Mouse (Mus musculus) layer of hippocampus, adult 8-10 months (tissue): Measurements from ENCODE around the gene Bahcc1. TPM values are rescaled to one million over a fixed set of nuclear protein-coding genes. Genes with fewer than 3 reads are reported as not detected.

Experiments
- DNase-seq, 2 experiments: peaks; one replicate each; pipeline ENCODE4 v3.0.0; 2022; ENCODE audit warnings: low spot score in 2 of 2
- total RNA-seq, 4 experiments: library from RNA; stranded (reverse); gene quantifications; 2 replicates each; pipeline ENCODE4 v1.2.4; 2022

Gene Bahcc1
- total RNA-seq, 4 experiments from 2014 or later, result 20.0 to 23.4 (median 21.4) TPM

DNA sequence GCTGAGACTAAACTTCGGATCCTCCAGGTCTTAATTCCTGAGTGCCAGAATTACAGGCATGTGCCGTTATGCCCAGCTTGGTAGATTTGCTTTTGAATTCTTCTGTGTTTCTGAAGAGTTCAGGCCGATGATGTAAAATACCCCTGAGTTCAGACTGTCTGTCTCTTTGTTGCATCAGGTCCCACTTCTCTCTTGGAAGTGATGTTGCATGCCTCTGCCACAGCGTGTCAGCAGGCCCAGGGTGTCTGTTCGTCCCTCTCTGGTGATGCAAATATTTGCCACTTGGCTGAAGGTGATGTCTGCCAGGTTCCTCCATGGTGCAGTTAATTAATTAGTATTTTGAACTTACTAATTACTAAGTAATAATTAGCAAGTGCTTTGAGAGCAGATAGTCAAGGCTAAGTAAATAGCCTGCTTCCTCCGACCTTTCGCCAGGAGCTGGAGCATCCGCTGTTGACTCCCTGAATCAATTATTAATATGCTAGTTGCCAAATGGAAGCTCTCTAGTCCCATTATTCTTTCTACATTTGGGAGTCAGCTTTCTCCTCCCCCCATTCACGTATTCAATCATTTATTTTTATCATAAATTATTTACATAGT lies 26.6 kb upstream of the Bahcc1 start:
- DNase-seq, result no peak

DNA sequence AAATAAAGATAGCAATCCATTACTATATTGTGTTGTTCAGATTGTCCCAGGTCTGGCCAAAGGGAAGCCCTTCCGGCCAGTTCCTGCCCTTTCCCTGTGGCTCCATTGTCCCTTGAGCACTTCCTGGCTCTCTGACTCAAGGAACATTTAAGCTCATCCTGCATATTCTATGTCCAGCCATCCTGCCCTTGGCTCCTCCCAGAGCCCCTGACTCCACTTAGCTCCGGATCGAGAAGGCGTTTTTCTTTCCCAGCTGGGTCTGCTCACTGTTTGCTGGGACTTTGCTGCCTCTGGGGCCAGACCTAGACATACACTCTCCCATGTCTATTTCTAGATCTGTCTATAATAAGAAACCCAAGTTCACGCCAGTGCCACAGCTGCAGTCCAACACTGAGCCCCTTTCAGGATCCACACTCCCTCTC lies 26.1 kb upstream of the Bahcc1 start:
- no peak for DNase-seq

DNA sequence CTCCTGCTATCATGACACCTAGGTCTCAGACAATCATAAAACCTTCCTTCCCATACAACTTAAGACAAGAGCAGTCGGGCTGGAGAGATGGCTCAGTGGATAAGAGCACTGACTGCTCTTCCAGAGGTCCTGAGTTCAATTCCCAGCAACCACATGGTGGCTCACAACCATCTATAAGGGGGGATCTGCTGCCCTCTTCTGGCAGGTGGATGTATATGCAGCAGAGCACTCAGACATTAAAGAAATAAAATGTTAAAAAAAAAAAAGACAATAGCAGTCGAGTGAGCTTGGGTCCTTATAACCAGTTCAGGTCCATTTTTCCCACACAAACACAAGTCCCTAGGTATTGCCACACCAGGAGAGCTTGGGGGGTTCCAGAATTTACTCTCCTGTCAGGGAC lies 23.9 kb upstream of the Bahcc1 start:
- no peak for DNase-seq

DNA sequence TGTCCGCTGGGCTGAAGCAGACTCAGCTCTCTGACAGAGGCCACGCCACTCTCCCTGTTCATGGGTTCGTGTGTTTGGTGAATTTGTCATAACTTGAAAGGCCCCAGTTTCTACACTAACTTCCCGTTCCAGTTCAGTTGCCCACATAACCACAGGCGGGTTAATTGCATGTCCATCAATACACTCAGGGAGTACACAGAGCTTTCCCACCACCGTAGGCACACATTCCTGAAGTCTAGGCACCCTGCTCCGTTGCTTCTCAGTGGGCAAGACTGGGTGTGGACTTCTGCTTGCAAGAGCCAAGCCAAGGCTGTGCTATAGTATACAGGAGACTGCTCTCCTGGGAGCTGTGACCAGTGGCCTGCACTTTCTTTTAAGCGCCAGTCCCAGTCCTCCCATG lies 23.3 kb upstream of the Bahcc1 start:
- DNase-seq, result no peak

DNA sequence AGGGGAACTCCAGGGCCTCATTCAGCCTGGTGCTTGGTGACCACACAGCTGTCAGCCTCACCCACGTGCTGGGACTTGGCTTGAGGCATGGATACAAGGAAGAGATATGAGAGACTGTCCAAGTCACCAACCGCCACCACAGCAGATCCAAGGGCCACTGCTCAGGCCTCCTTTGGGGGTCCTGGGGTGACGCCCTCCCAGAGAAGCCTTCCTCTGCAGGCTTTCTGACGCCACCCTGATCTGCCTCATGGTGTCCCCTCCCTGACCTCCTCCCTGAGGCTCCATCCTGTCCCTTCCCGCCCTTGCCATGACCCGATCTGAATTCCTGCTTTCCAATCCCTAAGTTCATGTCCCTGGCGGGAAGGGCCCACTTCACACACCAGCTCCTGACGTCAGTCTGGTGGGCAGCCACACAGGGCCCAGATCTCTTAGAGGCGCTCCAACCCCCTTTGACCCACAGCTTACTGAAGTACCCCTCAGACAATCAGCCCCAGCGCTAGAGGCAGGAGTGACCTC lies 17.0 kb upstream of the Bahcc1 start:
- DNase-seq, result no peak

- DNase-seq, result no peak
Measured at GRCm38 (mm10) chr11:120216540-120217324, 16.0 kb upstream of the Bahcc1 start.

DNA sequence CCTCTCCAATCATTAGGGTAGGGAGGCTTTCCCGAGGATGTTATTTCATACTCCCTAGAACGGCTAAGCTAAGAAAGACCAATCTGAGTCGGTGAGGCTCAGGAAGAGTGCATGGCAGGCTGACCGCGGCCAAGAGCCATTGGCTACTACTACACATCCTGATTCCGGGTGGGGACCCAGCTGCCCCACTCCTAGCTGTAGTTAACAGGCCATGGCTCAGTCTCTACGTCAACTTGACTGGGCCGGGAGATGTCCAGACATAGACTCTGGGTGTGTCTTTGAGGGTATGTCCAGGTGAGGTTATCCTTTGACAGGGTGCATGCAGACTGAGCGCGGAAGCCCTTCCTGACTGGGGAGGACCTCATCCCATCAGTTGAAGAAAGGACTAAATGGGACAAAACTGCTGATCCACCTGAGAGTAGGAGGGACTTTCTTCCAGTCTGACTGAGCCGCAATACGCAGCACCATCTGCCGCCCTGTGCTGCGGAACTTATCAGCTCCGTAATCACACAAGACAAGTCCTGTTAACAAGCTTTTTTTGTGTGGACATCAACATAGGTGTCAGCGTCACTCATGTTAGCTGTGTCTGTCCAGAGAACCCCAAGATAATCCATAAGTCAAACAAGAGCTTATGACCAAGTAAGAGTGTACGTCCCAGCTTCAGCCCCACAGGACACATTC lies 14.4 kb upstream of the Bahcc1 start:
- DNase-seq, result no peak

DNA sequence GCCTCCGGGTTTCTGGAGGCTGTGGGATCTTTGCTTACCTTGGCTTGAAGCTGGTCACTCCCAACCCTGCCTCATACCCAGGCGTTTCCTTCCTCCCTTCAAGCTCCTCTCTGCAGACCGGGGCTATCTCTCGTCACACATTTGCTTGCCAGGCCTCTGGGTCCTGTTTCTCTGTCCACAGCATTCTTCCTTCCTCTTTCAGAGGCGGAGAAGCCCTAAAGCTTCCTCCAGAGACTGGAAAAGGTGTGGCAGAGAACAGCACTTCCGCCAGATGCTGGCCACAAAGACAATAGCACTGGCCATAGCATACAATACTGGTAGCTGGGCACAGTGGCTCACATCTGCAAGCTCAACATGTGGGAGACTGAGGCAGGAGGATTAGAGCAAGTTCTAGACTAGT lies 13.8 kb upstream of the Bahcc1 start:
- DNase-seq, result no peak

- no peak for DNase-seq
Measured at GRCm38 (mm10) chr11:120219916-120220522, 12.7 kb upstream of the Bahcc1 start.

DNA sequence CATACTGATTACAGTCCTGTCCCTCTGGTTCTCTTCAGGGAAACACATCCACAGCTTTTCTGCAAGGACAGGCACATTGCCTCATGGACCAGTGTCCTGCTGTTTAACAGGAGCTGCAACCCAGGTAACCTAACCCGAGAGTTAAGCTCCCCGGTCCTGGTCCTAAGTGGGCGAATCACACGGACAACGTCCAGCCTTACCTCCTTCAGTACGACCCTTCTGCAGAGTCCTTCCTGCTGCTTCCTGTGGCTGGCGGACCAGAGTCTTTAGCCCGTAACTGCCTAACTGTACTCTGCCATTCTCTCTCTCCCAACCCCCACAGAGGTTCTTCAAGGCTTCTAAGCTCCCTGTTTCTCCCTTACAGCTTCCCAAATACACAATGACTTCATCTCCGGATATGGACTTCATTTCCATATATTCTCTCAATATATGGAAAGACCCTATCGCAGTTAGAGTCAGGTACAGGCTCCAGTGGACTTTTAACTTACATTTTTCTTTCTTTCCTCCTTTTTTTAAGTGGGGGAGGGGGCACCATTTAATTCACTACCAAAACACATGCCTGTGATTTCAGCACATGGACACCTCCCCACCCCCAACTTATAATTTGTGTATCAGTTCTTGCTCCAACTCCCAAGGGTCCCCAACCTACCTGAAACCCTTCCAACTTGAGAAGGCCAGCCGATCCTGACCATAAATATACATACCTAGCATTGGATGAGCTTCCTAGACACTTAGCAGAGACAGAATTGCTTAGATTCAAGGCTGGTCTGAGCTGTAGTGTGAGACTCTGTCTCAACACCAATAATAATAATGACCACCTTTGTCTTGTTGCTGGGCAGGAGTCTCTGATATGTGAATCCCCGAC lies 11.6 kb upstream of the Bahcc1 start:
- DNase-seq, result no peak

DNA sequence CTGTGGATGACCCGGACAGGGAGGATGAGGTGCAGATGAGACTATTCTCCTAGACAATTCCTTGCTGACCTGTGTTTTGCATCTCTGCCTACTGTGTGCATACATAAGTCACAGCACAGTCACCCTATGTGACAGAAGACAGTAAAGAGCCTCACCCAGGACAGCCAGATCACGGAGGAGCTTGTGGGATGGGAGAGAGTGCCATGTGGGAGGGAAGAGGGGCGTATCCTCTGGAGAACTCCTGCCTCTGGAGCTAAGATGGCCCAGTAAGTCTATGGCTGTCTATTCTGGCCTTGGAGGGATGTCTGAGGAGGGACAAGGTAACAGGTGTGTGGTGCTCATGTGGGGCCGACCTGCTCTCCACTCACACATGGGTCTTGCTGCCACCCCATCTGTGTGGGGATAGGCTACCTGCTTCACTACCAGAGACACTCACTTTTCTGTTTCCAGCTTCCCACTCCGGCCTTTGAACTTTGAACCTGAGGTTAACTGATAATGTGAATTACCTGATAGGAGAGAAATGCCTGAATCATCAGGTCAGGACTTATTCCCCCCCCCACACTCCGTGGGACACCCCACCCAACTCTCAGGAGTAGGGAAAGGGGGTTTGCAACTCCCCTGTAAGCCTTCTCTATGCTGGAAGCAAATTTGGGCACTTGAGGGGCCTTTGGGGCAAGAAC lies 10.2 kb upstream of the Bahcc1 start:
- DNase-seq, result no peak

DNA sequence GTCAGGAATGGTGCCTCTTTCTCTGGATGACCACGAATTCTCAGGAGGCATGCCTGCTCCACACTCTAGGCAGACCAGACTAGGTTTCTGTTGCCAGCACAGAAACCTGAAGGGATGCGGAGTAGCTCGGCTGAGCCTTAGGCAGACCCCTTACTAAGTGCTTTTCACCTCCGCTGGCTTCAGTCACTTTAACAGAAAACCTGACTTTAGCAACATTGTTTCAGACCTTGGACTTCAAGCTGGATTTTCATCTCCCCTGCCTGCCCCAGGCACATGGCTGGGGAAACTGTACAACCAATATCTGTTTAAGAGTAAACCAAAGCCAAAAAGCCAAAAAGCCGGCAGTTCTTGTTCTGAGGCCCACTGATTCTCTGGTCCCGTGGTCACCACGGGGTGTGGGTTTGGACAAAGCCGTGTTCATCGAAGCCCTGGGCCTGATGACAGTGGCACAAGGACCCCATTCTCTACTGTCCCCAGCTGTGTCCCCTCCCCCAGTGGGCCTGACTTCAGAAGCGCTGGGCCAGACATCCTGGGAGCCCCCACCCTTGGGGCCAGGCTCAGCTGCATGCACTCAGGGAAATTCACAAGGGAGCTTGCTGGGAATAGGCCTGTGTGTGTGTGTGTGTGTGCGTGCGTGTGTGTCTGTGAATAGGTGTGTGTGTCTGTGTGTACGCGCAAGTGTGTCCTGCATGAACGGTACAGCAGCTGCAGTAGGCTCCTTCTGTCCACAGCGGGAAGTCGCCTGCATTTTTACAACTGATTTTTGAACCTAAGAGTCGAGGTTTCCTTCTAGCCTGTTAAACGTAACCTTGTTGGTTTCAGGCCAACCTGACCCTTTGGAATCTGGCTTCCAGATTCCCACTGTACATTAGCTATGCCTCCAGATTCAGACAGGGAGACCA lies 8.9 kb upstream of the Bahcc1 start:
- DNase-seq, result peak; percentile 80 to 92

DNA sequence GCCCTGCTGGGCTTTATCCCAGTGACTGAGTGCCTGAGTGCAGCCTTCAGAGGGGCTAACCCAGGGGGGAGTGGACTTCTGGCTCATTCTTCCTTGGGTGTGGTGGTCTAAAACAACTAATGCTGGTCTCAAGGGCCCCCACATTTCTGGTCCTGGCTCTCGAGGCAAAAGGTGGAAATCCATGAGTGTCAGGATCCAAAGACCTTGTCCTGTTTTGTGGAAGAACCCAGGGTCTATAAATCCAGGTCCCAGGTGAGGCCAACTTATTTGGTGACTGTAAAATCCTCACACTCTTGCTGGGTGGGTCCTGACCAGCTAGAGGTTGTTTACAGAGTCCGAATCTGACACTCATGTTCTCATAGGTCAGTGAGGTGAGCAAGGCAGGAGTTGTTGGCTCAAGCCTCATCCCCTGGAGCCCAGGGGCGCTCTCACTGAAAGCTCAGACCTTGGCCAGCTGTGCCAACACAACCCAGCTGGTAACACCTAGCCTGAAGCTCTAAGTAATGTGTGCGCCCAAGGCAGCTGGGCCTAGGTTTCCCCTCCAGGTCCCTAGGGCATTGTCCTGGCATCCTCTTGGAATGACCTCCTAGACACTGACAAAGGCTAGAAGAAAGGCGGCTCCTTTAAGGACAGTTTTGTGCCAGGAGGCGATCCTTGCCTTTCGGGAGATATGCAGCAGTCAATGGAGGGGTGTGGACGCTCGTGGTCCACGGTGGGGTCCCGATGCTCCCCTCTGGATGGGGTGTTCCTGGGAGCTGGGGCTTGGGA lies 8.1 kb upstream of the Bahcc1 start:
- no peak for DNase-seq

- DNase-seq, result no peak
Measured at GRCm38 (mm10) chr11:120225256-120226195, 7.2 kb upstream of the Bahcc1 start.

DNA sequence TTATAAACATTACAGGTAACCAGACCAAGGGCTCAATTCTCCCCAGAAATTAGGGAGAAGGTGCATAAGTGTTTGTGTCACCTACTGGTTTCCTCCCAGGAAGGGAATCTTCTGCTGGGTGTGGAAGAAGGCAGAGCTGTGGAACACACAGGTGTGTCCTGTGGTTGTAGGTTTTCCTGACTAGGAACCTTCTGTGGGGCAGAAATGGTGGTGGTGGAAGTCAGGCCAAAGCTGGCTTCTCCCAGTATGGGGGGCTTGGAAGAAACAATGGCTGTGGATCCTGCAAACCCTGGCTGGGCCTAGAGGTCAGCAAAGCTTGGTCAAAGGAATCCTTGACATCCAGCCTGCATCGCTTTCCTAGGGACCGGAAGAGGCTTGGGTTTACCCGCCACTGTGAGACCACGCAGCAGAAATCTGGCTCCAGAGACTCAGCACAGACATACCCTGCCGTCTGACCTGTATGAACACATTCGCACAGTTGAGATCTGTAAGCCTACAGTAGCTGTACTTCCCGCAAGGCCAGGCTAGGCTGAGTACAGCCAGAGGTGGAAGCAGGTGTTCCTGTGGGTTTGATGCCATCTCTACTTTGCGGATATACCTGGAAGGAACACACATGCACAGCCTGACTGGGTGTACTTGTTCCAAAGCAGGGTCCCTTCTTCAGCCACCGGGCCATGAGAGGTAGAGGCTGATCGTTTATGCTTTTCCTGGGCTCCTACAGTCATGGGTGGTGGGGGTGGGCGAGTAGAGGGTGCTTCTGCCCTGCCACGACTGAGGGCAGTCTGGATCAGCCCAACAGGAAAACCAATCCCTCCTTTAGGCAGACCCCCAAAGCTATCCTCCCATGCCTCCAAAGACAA lies 6.1 kb upstream of the Bahcc1 start:
- no peak for DNase-seq

DNA sequence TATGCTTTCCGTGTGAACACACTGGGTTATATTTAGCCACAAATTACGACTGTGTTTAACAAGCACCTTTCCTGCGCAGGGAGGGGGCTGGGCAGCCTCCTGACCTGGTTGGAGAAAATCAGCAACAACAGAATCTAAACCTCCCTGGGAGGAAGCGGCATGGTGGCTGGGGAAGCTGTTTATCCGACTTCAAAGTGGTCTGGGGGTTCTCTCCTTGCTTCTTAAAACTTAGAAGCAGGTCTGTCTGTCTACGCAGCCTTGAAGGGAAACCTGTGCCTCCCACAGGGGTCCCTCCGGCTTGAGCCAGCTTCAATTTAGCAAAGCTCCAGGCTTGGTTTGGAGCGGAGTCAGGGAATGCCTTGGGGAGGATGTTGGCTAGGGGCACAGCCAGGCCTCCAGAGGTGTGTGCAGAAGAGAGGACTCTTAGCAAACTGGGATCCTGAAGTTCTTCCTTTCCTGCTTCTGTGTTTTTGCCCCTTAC lies 5.1 kb upstream of the Bahcc1 start:
- DNase-seq, result no peak
